Mouse (Mus musculus) lung, postnatal 0 days (tissue): ENCODE measurements at regions not wholly inside any gene's neighbourhood (a gene's known extent, or its start where the extent isn't known, plus 50 kb on each side); places are given as distances from the start of the nearest gene placed in this dataset.
A peak's percentile ranks its signal among the peaks of the same experiment; 100 is the strongest.

Experiments
- ATAC-seq: fragments of 200-750 bp; cut with Nextera tagmentation; 2 replicates; pipeline ENCODE4 v1.8.0; 2017; ENCODE audit warnings: moderate library complexity
- DNase-seq: peaks from one replicate; pipeline ENCODE4 v3.0.0-alpha.2; 2016; ENCODE audit warnings: low spot score
- H3K27ac ChIP-seq: fragments of 300-500 bp; sonication (generic); 2 replicates; pipeline ENCODE4 v1.5.1; 2014; ENCODE audit warnings: antibody characterized with exemption, mild to moderate bottlenecking, low read length, mixed read lengths
- H3K27me3 ChIP-seq: fragments of 300-500 bp; sonication (generic); replicated peaks from 2 replicates; pipeline ENCODE4 v1.6.1; 2014; ENCODE audit warnings: low read length, mixed read lengths; ENCODE audit not compliant: insufficient read depth
- H3K36me3 ChIP-seq: fragments of 300-500 bp; sonication (generic); 2 replicates; pipeline ENCODE4 v1.6.1; 2014; ENCODE audit warnings: low read length, mixed read lengths; ENCODE audit not compliant: insufficient read depth
- H3K4me1 ChIP-seq: fragments of 300-500 bp; sonication (generic); 2 replicates; pipeline ENCODE4 v1.6.1; 2014; ENCODE audit warnings: antibody characterized with exemption, low read depth, low read length, mixed read lengths; ENCODE audit not compliant: insufficient read depth
- H3K4me2 ChIP-seq: fragments of 300-500 bp; sonication (generic); replicated peaks from 2 replicates; pipeline ENCODE4 v1.6.1; 2014; ENCODE audit warnings: low read depth, mild to moderate bottlenecking, low read length, moderate library complexity, mixed read lengths
- H3K4me3 ChIP-seq: fragments of 300-500 bp; sonication (generic); 2 replicates; pipeline ENCODE4 v1.5.1; 2014; ENCODE audit warnings: low read depth, low read length
- H3K9ac ChIP-seq: fragments of 300-500 bp; sonication (generic); replicated peaks from 2 replicates; pipeline ENCODE4 v1.6.1; 2014; ENCODE audit warnings: low read depth, mild to moderate bottlenecking
- H3K9me3 ChIP-seq: fragments of 300-500 bp; sonication (generic); 2 replicates; pipeline ENCODE4 v1.6.1; 2016; ENCODE audit warnings: low read length, mixed read lengths
- CTCF ChIP-seq: IDR thresholded peaks from 2 replicates; pipeline ENCODE4 v1.5.1; 2016; ENCODE audit warnings: antibody characterized with exemption, mild to moderate bottlenecking
- EP300 ChIP-seq: IDR thresholded peaks from 2 replicates; pipeline ENCODE4 v1.6.1; 2016; ENCODE audit warnings: antibody characterized with exemption, mild to moderate bottlenecking, control low read depth
- WGBS: fragments of 180-500 bp; shearing (Covaris S2); extraction: QIAGEN DNeasy Blood & Tissue Kit; methylation state at CpG from one replicate; pipeline ENCODE4 v1.1.7; 2014; 5-methylcytosine and 5-hydroxymethylcytosine counted together

DNA sequence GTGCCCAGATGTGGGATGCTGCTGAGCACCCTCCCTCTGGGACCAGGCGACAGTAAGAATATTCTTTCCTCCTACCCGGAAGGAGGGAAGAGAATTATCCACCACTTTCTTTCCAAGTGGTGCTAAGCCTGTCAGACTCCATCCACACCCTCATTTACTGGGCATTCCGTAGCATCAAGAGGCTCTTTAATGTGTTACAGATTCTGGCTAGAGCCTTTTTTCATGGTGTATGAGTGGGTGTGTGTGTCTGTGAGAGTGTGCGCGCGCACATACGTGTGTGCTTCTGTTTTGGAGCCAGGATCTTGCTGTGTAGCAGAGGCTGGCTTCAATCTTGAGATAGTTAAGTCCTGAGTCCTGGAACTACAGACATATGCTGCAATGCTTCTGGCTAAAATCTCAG is 102.4 kb upstream of the Mrps10 start:
- 82% methylated on average over 7 of the region's 7 CpGs for WGBS
- Histone ChIP-seq H3K36me3 (no peaks in the 10 kb centered on the region), H3K4me2 (no peak overlapping the region), H3K4me3 (no peak overlapping the region), H3K9ac (no peak overlapping the region), H3K27ac (no peak overlapping the region), H3K27me3 (no peaks in the 10 kb centered on the region), H3K4me1 (no peaks in the 10 kb centered on the region), H3K9me3 (no peaks in the 10 kb centered on the region)
- TF ChIP-seq EP300 (no peak), CTCF (no peak)
- DNase-seq: no peak
- peak; percentile 57 for ATAC-seq

DNA sequence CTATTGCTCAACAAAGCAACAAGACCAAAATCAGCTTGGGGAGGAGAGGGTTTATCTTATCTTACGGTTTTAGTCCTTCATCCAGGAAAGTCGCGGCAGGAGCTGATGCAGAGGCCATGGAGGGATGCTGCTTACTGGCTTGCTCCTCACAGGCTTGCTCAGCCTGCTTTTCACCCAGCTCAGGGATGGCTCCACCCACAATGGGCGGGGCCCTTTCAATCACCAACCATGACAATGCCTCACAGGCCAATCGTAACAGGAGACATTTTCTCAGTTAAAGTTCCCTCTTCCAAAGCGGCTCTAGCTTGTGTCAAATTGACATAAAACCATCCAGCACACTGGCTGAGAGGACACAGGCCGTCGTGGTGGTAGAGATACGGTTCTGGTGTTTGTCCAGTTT is 105.7 kb upstream of the Mrps10 start:
- Histone ChIP-seq H3K27me3 (no peaks in the 10 kb centered on the region), H3K4me3 (no peak overlapping the region), H3K36me3 (no peaks in the 10 kb centered on the region), H3K9ac (no peak overlapping the region), H3K4me1 (no peaks in the 10 kb centered on the region), H3K4me2 (no peak overlapping the region), H3K27ac (no peak overlapping the region), H3K9me3 (no peaks in the 10 kb centered on the region)
- WGBS: 94% methylated on average over 9 of the region's 9 CpGs
- DNase-seq (no peak), ATAC-seq (no peak)
- TF ChIP-seq CTCF (no peak), EP300 (no peak)

GRCm38 (mm10) chr17:47262141-47262540 is 106.5 kb upstream of the Mrps10 start:
- ATAC-seq (no peak), DNase-seq (no peak)
- H3K4me3 ChIP-seq: no peak overlapping the region
- H3K9me3 ChIP-seq: no peaks in the 10 kb centered on the region
- no peak overlapping the region for H3K9ac ChIP-seq
- TF ChIP-seq EP300 (no peak), CTCF (no peak)
- 94% methylated on average over 5 of the region's 5 CpGs for WGBS
- H3K4me2 ChIP-seq: no peak overlapping the region
- no peaks in the 10 kb centered on the region for H3K36me3 ChIP-seq
- H3K27ac ChIP-seq: no peak overlapping the region
- H3K27me3 ChIP-seq: no peaks in the 10 kb centered on the region
- H3K4me1 ChIP-seq: no peaks in the 10 kb centered on the region

GRCm38 (mm10) chr17:47260976-47261375 is 107.7 kb upstream of the Mrps10 start:
- Histone ChIP-seq H3K4me2 (no peak overlapping the region), H3K4me3 (no peak overlapping the region), H3K27me3 (no peaks in the 10 kb centered on the region), H3K9me3 (no peaks in the 10 kb centered on the region), H3K27ac (no peak overlapping the region), H3K36me3 (no peaks in the 10 kb centered on the region), H3K9ac (no peak overlapping the region), H3K4me1 (no peaks in the 10 kb centered on the region)
- 72% methylated on average over 3 of the region's 4 CpGs for WGBS
- ATAC-seq: no peak
- DNase-seq: no peak
- no peak for TF ChIP-seq CTCF
- TF ChIP-seq EP300: no peak

DNA sequence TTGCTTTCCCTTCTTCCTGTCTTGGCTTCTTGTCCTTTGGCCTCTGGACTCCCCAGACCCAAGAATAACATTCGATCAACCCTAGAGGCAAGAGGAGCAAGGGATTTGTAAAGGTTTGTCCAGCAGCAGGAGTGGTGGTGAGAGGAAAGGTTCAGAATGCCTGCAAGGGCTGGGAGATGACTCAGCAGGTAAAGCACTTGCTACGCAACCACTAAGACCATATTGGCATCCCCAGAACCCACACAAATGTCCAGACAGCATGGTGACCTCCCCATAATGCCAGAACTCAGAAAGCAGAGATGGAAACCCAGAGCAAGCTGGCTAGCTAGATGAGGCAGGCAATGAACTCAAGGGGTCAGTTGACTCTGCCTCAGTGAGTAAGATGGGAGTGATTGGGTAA is 110.4 kb upstream of the Mrps10 start:
- no peak overlapping the region for H3K27ac ChIP-seq
- 89% methylated on average over 2 of the region's 2 CpGs for WGBS
- no peaks in the 10 kb centered on the region for H3K27me3 ChIP-seq
- no peak for ATAC-seq
- no peak overlapping the region for H3K4me3 ChIP-seq
- H3K4me2 ChIP-seq: no peak overlapping the region
- H3K9ac ChIP-seq: no peak overlapping the region
- H3K4me1 ChIP-seq: no peaks in the 10 kb centered on the region
- no peaks in the 10 kb centered on the region for H3K36me3 ChIP-seq
- DNase-seq: no peak
- no peaks in the 10 kb centered on the region for H3K9me3 ChIP-seq
- no peak for TF ChIP-seq CTCF

- no peak overlapping the region for H3K27ac ChIP-seq
- no peak for TF ChIP-seq CTCF
- no peak for TF ChIP-seq EP300
- ATAC-seq: no peak
Observed at GRCm38 (mm10) chr17:47255209-47255608, 113.5 kb upstream of the Mrps10 start.

DNA sequence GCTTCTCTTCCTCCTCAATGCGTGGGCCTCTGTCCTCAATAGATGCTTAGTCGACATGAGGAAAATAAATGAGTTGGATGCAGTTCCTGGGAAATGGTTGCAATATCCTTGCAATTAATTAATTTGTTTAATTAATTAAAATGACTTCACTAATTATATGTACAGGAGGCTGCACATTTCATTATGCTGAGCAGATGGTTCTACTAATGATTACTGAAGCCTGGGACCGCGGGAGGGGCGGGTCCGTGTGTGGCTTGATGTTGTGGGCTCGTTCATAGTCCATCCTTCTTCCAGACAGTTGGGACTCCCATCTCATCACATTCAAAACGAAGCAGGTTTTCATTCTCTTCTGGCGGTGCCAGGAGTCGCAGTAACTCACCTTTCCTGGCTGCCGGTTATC is 114.7 kb upstream of the Mrps10 start:
- Histone ChIP-seq H3K36me3 (no peaks in the 10 kb centered on the region), H3K4me3 (no peak overlapping the region), H3K9me3 (no peaks in the 10 kb centered on the region), H3K4me1 (no peaks in the 10 kb centered on the region; the same call in 1 of the 2 replicates), H3K9ac (no peak overlapping the region), H3K27ac (no peak overlapping the region), H3K27me3 (no peaks in the 10 kb centered on the region), H3K4me2 (no peak overlapping the region)
- TF ChIP-seq EP300 (no peak), CTCF (no peak)
- DNase-seq (no peak), ATAC-seq (no peak)
- 81% methylated on average over 11 of the region's 11 CpGs for WGBS

More at GRCm38 (mm10) chr17:47255209-47255608, 113.5 kb upstream of the Mrps10 start:
- no peaks in the 10 kb centered on the region for H3K9me3 ChIP-seq
- no peak for DNase-seq
- no peaks in the 10 kb centered on the region for H3K27me3 ChIP-seq
- H3K4me2 ChIP-seq: no peak overlapping the region
- H3K4me1 ChIP-seq: no peaks in the 10 kb centered on the region; the same call in 1 of the 2 replicates
- 41% methylated on average over 8 of the region's 8 CpGs for WGBS
- no peak overlapping the region for H3K9ac ChIP-seq
- H3K4me3 ChIP-seq: no peak overlapping the region
- no peaks in the 10 kb centered on the region for H3K36me3 ChIP-seq
